Mouse (Mus musculus) midbrain, embryonic 14.5 days (tissue): Measurements from ENCODE around the gene Man1a2. TPM values are rescaled to one million over a fixed set of nuclear protein-coding genes. Genes with fewer than 3 reads are reported as not detected.

Source experiments
- ATAC-seq: fragments of 200-750 bp; cut with Nextera tagmentation; 2 replicates; pipeline ENCODE4 v1.8.0; 2017; ENCODE audit warnings: moderate number of reproducible peaks, moderate library complexity; ENCODE audit not compliant: low FRiP score, low TSS enrichment
- DNase-seq: peaks from one replicate; pipeline ENCODE4 v3.0.0-alpha.2; 2015
- H3K27ac ChIP-seq: fragments of 300-500 bp; sonication (generic); replicated peaks from 2 replicates; pipeline ENCODE4 v1.5.1; 2014; ENCODE audit warnings: mild to moderate bottlenecking, low read depth, low read length, moderate library complexity
- H3K27me3 ChIP-seq: fragments of 300-500 bp; sonication (generic); 2 replicates; pipeline ENCODE4 v1.6.1; 2014; ENCODE audit warnings: low read length, control low read depth, mixed read lengths; ENCODE audit not compliant: control insufficient read depth, insufficient read depth
- H3K36me3 ChIP-seq: fragments of 300-500 bp; sonication (generic); 2 replicates; pipeline ENCODE4 v1.6.1; 2014; ENCODE audit warnings: low read length, control low read depth; ENCODE audit not compliant: control insufficient read depth, insufficient read depth
- H3K4me1 ChIP-seq: fragments of 300-500 bp; sonication (generic); 2 replicates; pipeline ENCODE4 v1.6.1; 2014; ENCODE audit warnings: mild to moderate bottlenecking, antibody characterized with exemption, low read length, control low read depth; ENCODE audit not compliant: control insufficient read depth, insufficient read depth
- H3K4me2 ChIP-seq: fragments of 300-500 bp; sonication (generic); 2 replicates; pipeline ENCODE4 v1.6.1; 2014; ENCODE audit warnings: mild to moderate bottlenecking, low read length, moderate library complexity
- H3K4me3 ChIP-seq: fragments of 300-500 bp; sonication (generic); replicated peaks from 2 replicates; pipeline ENCODE4 v1.5.1; 2014; ENCODE audit warnings: low read depth, low read length
- H3K9ac ChIP-seq: fragments of 300-500 bp; sonication (generic); replicated peaks from 2 replicates; pipeline ENCODE4 v1.6.1; 2014; ENCODE audit warnings: mild to moderate bottlenecking, low read length, moderate library complexity
- H3K9me3 ChIP-seq: fragments of 300-500 bp; sonication (generic); 2 replicates; pipeline ENCODE4 v1.6.1; 2016; ENCODE audit warnings: low read length, control low read depth, mixed read lengths; ENCODE audit not compliant: control insufficient read depth
- WGBS: fragments of 180-500 bp; shearing (Covaris S2); extraction: QIAGEN DNeasy Blood & Tissue Kit; methylation state at CpG from one replicate; pipeline ENCODE4 v1.1.7; 2014; 5-methylcytosine and 5-hydroxymethylcytosine counted together
- polyA plus RNA-seq: library from polyadenylated mRNA; unstranded; fragments of >200 nt; fragmentation: Nextera tagmentation; extraction: Ambion mirVana; gene quantifications from 2 replicates; pipeline ENCODE4 v1.2.1, GENCODE M21; 2014

Man1a2 gene
- polyA plus RNA-seq, 1 experiment from 2014 or later, result 55.3 TPM

DNA sequence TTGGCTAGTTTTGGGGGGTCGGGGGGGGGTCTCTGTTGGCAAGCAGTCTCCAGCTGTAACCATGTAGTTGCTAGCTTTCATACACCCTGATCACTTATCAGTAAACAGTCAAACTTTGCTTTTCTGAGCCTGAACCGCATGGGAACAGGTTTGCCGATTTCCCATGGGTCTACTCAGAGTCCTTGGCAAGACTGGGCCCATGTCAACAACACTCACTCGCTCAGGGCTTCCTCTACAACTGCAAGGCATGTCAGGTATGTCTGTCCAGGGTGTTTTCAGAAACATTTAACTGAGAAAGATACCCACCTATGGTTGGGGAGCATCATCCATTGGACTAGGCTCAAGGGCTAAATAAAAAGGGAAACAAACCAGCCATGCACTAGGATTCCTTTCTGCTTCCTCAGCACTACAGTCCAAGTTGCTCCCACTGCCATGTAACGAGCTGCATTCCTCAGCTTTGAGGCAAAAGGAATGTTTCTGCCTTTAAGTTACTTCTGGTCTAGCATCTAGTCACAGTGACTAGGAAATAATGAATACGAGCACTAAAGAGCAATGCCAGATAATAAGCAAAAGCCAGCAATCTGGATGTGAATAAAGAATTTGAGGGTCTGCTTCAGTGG is 6.2 kb downstream of the Man1a2 start:
- Histone ChIP-seq H3K9ac (no peak overlapping the region), H3K4me1 (peaks cover 29% of the 10 kb centered on the region), H3K36me3 (no peaks in the 10 kb centered on the region), H3K27ac (no peak overlapping the region), H3K4me2 (no peak overlapping the region), H3K9me3 (no peaks in the 10 kb centered on the region; the same call in 1 of the 2 replicates), H3K4me3 (no peak overlapping the region), H3K27me3 (no peaks in the 10 kb centered on the region)
- no peak for DNase-seq
- WGBS, result 89% methylated on average over 6 of the region's 6 CpGs
- no peak for ATAC-seq

DNA sequence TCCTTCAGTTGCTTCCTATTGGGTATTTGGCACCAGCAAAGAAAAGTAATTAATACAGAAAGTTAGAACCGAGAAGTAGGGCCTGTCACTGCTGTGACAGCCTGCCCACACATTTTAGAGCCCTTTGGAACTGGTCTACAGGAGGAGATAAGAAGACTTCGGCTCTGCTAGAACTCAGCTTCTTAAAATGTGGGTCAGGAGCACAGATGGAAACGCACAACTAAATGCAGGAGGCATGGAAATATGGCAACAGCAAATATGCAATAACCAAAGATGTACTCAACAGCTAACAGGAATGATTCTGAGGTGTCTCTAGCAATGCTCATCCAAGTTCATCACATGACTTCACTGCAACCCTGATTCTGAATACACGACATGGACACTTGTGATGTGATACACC is 10.2 kb downstream of the Man1a2 start:
- ATAC-seq, result no peak
- H3K4me2 ChIP-seq, result no peak overlapping the region
- no peak for DNase-seq

DNA sequence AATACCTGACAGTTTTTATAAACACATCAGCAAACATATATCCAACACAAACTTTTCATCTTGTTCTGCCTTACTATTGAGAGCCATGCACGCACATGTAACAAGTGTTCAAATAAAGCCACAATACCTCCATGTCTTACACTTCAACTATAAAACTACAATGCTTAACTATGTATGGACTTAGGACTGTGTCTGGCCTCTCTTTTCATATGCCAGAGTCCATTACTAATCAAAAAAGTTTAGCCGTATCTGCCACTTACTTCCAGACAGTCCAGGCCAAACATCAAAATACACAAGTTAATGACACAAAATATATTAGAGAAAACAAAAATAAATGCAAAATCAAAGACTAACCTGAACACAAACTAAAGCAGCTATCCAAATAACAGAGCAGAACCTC is 14.9 kb downstream of the Man1a2 start:
- no peak for ATAC-seq
- no peaks in the 10 kb centered on the region for H3K36me3 ChIP-seq

More for the DNA sequence above, 10.2 kb downstream of the Man1a2 start:
- H3K36me3 ChIP-seq, result no peaks in the 10 kb centered on the region
- no peak overlapping the region for H3K4me3 ChIP-seq
- WGBS, result 92% methylated on average over 4 of the region's 4 CpGs
- H3K27me3 ChIP-seq, result no peaks in the 10 kb centered on the region
- no peak overlapping the region for H3K27ac ChIP-seq
- no peaks in the 10 kb centered on the region; the same call in 1 of the 2 replicates for H3K4me1 ChIP-seq
- H3K9me3 ChIP-seq, result no peaks in the 10 kb centered on the region; the same call in 1 of the 2 replicates
- H3K9ac ChIP-seq, result no peak overlapping the region

DNA sequence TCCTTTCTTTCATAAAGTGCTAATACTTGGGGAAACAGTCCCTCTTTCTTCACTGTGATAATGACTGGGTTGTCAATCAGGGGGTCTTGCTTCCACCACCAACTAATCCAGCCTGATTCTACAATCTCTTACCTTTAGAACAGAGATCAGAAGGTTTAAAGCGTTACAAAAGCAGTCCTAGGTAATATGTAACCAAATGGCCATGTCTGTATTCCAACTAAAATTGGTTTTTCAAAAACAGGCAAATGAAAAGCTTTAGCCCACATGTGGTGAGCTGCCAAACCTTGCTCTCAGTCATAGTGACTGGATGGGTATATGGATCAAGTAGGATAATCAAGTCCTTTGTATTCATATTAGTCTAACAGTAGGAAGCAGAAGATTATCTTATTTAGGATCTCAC is 32.0 kb downstream of the Man1a2 start:
- H3K36me3 ChIP-seq, result peaks cover 12% of the 10 kb centered on the region; the same call in 1 of the 2 replicates
- H3K9me3 ChIP-seq, result no peaks in the 10 kb centered on the region
- no peak for DNase-seq
- H3K27ac ChIP-seq, result no peak overlapping the region
- H3K4me1 ChIP-seq, result no peaks in the 10 kb centered on the region
- no peak overlapping the region for H3K4me3 ChIP-seq
- H3K4me2 ChIP-seq, result no peak overlapping the region
- no peak overlapping the region for H3K9ac ChIP-seq
- no peak for ATAC-seq
- WGBS, result 84% methylated on average over 1 of the region's 1 CpGs
- no peaks in the 10 kb centered on the region for H3K27me3 ChIP-seq

More for the DNA sequence above, 14.9 kb downstream of the Man1a2 start:
- 86% methylated on average over 2 of the region's 2 CpGs for WGBS
- Histone ChIP-seq H3K9ac (no peak overlapping the region), H3K4me3 (no peak overlapping the region), H3K9me3 (no peaks in the 10 kb centered on the region), H3K27ac (no peak overlapping the region), H3K27me3 (no peaks in the 10 kb centered on the region), H3K4me2 (no peak overlapping the region), H3K4me1 (no peaks in the 10 kb centered on the region)
- DNase-seq, result no peak

DNA sequence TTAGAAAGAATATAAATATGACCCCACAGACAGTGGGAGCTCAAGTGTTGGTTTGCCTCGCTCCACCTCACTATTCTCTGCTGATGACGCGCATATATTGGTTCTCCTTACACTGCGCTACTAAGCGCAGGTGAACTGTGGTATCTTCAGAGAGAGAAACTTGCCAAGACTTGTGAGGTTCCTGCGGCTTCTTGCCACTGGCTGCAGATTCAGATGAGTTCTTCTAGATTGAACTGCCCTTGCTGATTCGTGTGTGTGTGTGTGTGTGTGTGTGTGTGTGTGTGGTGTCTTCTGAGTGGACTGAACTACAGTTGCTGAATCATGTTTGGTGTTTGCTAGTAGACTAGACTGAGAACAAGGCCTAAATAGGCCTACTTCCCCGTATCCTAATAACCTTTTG is 43.7 kb downstream of the Man1a2 start:
- no peak overlapping the region for H3K4me2 ChIP-seq
- no peak overlapping the region for H3K27ac ChIP-seq
- peaks cover 7% of the 10 kb centered on the region; the same call in 1 of the 2 replicates for H3K36me3 ChIP-seq
- no peak for ATAC-seq
- H3K4me3 ChIP-seq, result no peak overlapping the region
- 96% methylated on average over 8 of the region's 8 CpGs for WGBS
- H3K4me1 ChIP-seq, result no peaks in the 10 kb centered on the region
- no peaks in the 10 kb centered on the region for H3K27me3 ChIP-seq
- H3K9me3 ChIP-seq, result no peaks in the 10 kb centered on the region
- no peak overlapping the region for H3K9ac ChIP-seq
- DNase-seq, result no peak

DNA sequence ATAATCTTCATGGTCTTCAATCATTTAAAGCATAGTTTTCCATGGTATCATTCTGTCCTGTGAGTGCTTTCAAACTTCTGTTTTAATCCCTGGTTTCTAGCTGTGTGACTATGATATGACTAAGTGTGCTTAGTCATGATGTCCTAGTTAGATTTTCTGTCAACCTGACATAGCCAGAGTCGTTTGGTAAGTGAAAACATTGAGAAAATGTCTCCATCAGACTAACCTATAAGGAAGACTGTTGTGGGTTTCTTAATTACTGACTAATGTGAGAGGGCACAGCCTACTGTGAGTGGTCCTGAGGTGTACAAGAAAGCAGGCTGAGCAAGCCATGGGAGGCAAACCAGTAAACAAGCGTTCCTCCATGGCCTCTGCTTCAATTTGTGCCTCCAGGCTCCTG is 49.0 kb downstream of the Man1a2 start:
- H3K27ac ChIP-seq, result no peak overlapping the region
- no peaks in the 10 kb centered on the region for H3K9me3 ChIP-seq
- WGBS, result 91% methylated on average over 2 of the region's 2 CpGs
- no peaks in the 10 kb centered on the region for H3K4me1 ChIP-seq
- ATAC-seq (no peak), DNase-seq (no peak)
- H3K27me3 ChIP-seq, result no peaks in the 10 kb centered on the region
- no peak overlapping the region for H3K9ac ChIP-seq
- no peak overlapping the region for H3K4me2 ChIP-seq
- H3K36me3 ChIP-seq, result no peaks in the 10 kb centered on the region
- no peak overlapping the region for H3K4me3 ChIP-seq

DNA sequence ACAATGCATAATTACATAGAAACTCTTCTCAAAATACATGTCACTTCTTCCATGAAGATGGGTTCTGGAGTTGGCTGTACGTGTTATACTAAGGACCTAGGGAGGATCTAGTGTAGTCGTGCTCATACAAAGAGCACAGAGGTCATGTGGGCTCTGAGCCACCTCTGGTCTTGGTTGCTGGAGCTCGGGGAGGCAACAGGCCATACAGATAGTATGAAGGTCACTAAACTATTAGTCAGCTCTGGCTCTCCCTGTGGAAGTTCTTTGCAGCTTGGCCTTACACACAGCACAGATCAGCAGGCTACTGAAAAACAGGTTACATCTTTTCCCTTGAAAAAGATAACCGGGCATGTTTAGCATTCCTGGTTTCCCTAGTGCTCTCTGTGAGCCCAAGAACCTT is 50.5 kb downstream of the Man1a2 start:
- DNase-seq (no peak), ATAC-seq (no peak)
- H3K9ac ChIP-seq, result no peak overlapping the region
- H3K4me2 ChIP-seq, result no peak overlapping the region
- no peak overlapping the region for H3K27ac ChIP-seq
- 94% methylated on average over 4 of the region's 4 CpGs for WGBS
- no peaks in the 10 kb centered on the region for H3K9me3 ChIP-seq
- H3K4me1 ChIP-seq, result no peaks in the 10 kb centered on the region
- H3K36me3 ChIP-seq, result no peaks in the 10 kb centered on the region
- no peaks in the 10 kb centered on the region for H3K27me3 ChIP-seq
- H3K4me3 ChIP-seq, result no peak overlapping the region

DNA sequence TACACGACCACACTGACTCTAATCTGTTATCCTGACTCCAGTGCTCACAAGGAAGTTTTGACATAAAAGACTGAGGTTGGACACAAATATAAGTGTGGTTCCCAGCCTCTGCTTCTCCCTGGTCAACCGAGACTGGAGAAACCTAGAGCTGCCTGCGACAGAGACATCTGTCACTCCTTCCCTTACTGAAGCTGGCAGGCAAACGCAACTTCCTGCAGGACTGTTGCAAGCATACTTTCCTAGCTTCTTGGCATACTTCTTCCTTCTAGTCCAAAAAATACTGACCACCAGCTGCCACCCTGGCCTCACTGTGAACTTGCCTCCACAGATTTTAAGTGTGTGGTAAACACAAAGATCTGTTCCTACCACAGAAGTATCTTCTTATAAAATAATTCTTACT is 66.8 kb downstream of the Man1a2 start:
- H3K4me2 ChIP-seq, result no peak overlapping the region
- DNase-seq (no peak), ATAC-seq (no peak)
- H3K4me3 ChIP-seq, result no peak overlapping the region
- H3K27ac ChIP-seq, result no peak overlapping the region
- no peaks in the 10 kb centered on the region for H3K27me3 ChIP-seq
- no peak overlapping the region for H3K9ac ChIP-seq
- 86% methylated on average over 4 of the region's 4 CpGs for WGBS
- H3K36me3 ChIP-seq, result no peaks in the 10 kb centered on the region
- H3K4me1 ChIP-seq, result no peaks in the 10 kb centered on the region
- no peaks in the 10 kb centered on the region for H3K9me3 ChIP-seq

DNA sequence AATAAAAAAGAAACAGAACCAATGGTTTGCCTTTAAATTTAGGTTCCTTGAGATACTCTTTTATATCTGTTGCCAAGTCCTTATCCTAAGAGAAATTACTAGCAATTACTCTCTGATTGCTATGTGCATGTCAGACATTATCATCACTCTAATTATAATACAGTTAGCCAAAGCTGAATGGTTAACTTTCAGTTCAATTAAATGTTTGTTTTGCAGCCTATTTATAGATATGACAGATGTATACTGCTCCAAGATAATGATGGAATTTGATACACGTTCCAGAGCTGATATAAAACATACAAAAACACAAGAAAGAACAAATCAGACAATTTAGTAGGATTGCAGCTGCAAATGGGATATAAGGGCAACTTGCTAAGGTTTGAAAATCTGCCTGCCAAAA is 74.4 kb downstream of the Man1a2 start:
- no peak for ATAC-seq
- Histone ChIP-seq H3K4me3 (no peak overlapping the region), H3K27me3 (no peaks in the 10 kb centered on the region), H3K9me3 (no peaks in the 10 kb centered on the region), H3K4me1 (no peaks in the 10 kb centered on the region), H3K9ac (no peak overlapping the region), H3K27ac (no peak overlapping the region), H3K4me2 (no peak overlapping the region), H3K36me3 (no peaks in the 10 kb centered on the region)
- WGBS, result 88% methylated on average over 1 of the region's 1 CpGs
- DNase-seq, result no peak
